Mouse (Mus musculus) CH12.LX (cell line): ENCODE data around the gene Zranb2. TPM values are rescaled to one million over a fixed set of nuclear protein-coding genes. Genes with fewer than 3 reads are reported as not detected.

Source experiments
- DNase-seq: peaks from one replicate; pipeline ENCODE4 v3.0.0-alpha.2; 2013; ENCODE audit errors: extremely low read depth
- H3K27ac ChIP-seq: 2 replicates; pipeline ENCODE4 v1.5.1; 2012; ENCODE audit warnings: low read depth, mild to moderate bottlenecking, control low read depth, moderate library complexity; ENCODE audit not compliant: insufficient read depth
- H3K27me3 ChIP-seq: replicated peaks from 2 replicates; pipeline ENCODE3; 2012; ENCODE audit warnings: inconsistent platforms
- H3K36me3 ChIP-seq, 2 experiments: replicated peaks in 1 of 2; 2 replicates each; pipeline versions ENCODE3 to v1.6.1; 2012; ENCODE audit warnings: inconsistent platforms in 1 of 2, low read length in 1 of 2, mild to moderate bottlenecking in 1 of 2, mixed read lengths in 1 of 2, moderate library complexity in 1 of 2; ENCODE audit not compliant: control insufficient read depth in 1 of 2, insufficient read depth in 1 of 2
- H3K4me1 ChIP-seq, 2 experiments: 2 replicates each; pipeline ENCODE4 v1.6.1; 2012; ENCODE audit warnings: inconsistent platforms in 1 of 2, moderate library complexity in 1 of 2; ENCODE audit not compliant: insufficient read depth in 2 of 2, control insufficient read depth in 1 of 2
- H3K4me2 ChIP-seq: 2 replicates; pipeline ENCODE4 v1.6.1; 2012; ENCODE audit warnings: low read depth, mild to moderate bottlenecking, control low read depth; ENCODE audit not compliant: poor library complexity, insufficient read depth, severe bottlenecking
- H3K4me3 ChIP-seq, 3 experiments: fragments of 150-350 bp in 1 of 3; sonication (generic) in 1 of 3; replicated peaks in 1 of 3; 2 replicates each; pipeline versions ENCODE3 to v1.5.1; 2011 to 2012; ENCODE audit warnings: low read depth in 2 of 3, low read length in 2 of 3, mild to moderate bottlenecking in 2 of 3, moderate library complexity in 2 of 3, control low read depth in 1 of 3, improper control_type of control experiment in 1 of 3, inconsistent platforms in 1 of 3, mixed read lengths in 1 of 3; ENCODE audit not compliant: poor library complexity in 1 of 3
- H3K79me2 ChIP-seq: replicated peaks from 2 replicates; pipeline ENCODE4 v1.6.1; 2012; ENCODE audit warnings: mild to moderate bottlenecking, moderate library complexity; ENCODE audit not compliant: control insufficient read depth, poor library complexity, insufficient read depth, severe bottlenecking; ENCODE audit errors: extremely low read depth
- H3K9ac ChIP-seq: 2 replicates; pipeline ENCODE4 v1.6.1; 2012; ENCODE audit warnings: low read depth, mild to moderate bottlenecking, control low read depth, moderate library complexity; ENCODE audit not compliant: insufficient read depth
- H3K9me3 ChIP-seq: replicated peaks from 2 replicates; pipeline ENCODE3; 2012; ENCODE audit warnings: low read length, inconsistent platforms, mixed read lengths
- BHLHE40 ChIP-seq: IDR thresholded peaks from 2 replicates; pipeline ENCODE4 v1.6.1; 2011; ENCODE audit warnings: mild to moderate bottlenecking, low read depth, low read length, improper control_type of control experiment
- CHD2 ChIP-seq: IDR thresholded peaks from 2 replicates; pipeline ENCODE4 v1.6.1; 2011; ENCODE audit warnings: low read length, improper control_type of control experiment
- CTCF ChIP-seq, 2 experiments: IDR thresholded peaks in 1 of 2; conservative IDR thresholded peaks in 1 of 2; 2 replicates each; pipeline ENCODE4 v1.5.1; 2011 to 2012; ENCODE audit warnings: low read depth in 2 of 2, low read length in 2 of 2, improper control_type of control experiment in 1 of 2, inconsistent platforms in 1 of 2, mild to moderate bottlenecking in 1 of 2, moderate library complexity in 1 of 2
- E2F4 ChIP-seq: IDR thresholded peaks from 2 replicates; pipeline ENCODE4 v1.6.1; 2011; ENCODE audit warnings: low read depth, low read length, improper control_type of control experiment; ENCODE audit not compliant: insufficient replicate concordance
- EP300 ChIP-seq: IDR thresholded peaks from 2 replicates; pipeline ENCODE4 v1.6.1; 2011; ENCODE audit warnings: low read length, improper control_type of control experiment
- ETS1 ChIP-seq: conservative IDR thresholded peaks from 2 replicates; pipeline ENCODE4 v1.6.1; 2012; ENCODE audit warnings: low read depth, mild to moderate bottlenecking, inconsistent platforms, low read length, improper control_type of control experiment, moderate library complexity
- HCFC1 ChIP-seq: IDR thresholded peaks from 2 replicates; pipeline ENCODE4 v1.6.1; 2012; ENCODE audit warnings: low read depth, mild to moderate bottlenecking, inconsistent platforms, low read length, improper control_type of control experiment
- IRF4 ChIP-seq: IDR thresholded peaks from 2 replicates; pipeline ENCODE4 v1.6.1; 2014; ENCODE audit warnings: low read depth, mild to moderate bottlenecking, inconsistent platforms, low read length, improper control_type of control experiment
- JUND ChIP-seq: conservative IDR thresholded peaks from 2 replicates; pipeline ENCODE4 v1.6.1; 2011; ENCODE audit warnings: low read depth, low read length, improper control_type of control experiment
- KAT2A ChIP-seq: IDR thresholded peaks from 2 replicates; pipeline ENCODE4 v1.6.1; 2012; ENCODE audit warnings: low read length, improper control_type of control experiment, inconsistent platforms; ENCODE audit not compliant: insufficient replicate concordance
- MEF2A ChIP-seq: IDR thresholded peaks from 2 replicates; pipeline ENCODE4 v1.6.1; 2014; ENCODE audit warnings: low read depth, mild to moderate bottlenecking, inconsistent platforms, low read length, improper control_type of control experiment, borderline replicate concordance
- MXI1 ChIP-seq: IDR thresholded peaks from 2 replicates; pipeline ENCODE4 v1.6.1; 2011; ENCODE audit warnings: mild to moderate bottlenecking, low read depth, low read length, improper control_type of control experiment
- MYC ChIP-seq: IDR thresholded peaks from 2 replicates; pipeline ENCODE4 v1.6.1; 2011; ENCODE audit warnings: low read depth, mild to moderate bottlenecking, improper control_type of control experiment, low read length
- NELFE ChIP-seq: IDR thresholded peaks from 2 replicates; pipeline ENCODE4 v1.6.1; 2011; ENCODE audit warnings: low read depth, low read length, improper control_type of control experiment
- PAX5 ChIP-seq: IDR thresholded peaks from 2 replicates; pipeline ENCODE4 v1.6.1; 2012; ENCODE audit warnings: low read length, inconsistent platforms, mixed read lengths
- POLR2A ChIP-seq: IDR thresholded peaks from 2 replicates; pipeline ENCODE4 v1.6.1; 2011; ENCODE audit warnings: low read depth, mild to moderate bottlenecking, improper control_type of control experiment, low read length
- POLR2AphosphoS2 ChIP-seq: IDR thresholded peaks from 2 replicates; pipeline ENCODE4 v1.6.1; 2011; ENCODE audit warnings: low read depth, low read length, improper control_type of control experiment
- RAD21 ChIP-seq: IDR thresholded peaks from 2 replicates; pipeline ENCODE4 v1.6.1; 2011; ENCODE audit warnings: low read depth, mild to moderate bottlenecking, low read length, improper control_type of control experiment, moderate library complexity
- RCOR1 ChIP-seq: conservative IDR thresholded peaks from 2 replicates; pipeline ENCODE4 v1.6.1; 2012; ENCODE audit warnings: low read depth, mild to moderate bottlenecking, inconsistent platforms, low read length, improper control_type of control experiment
- SIN3A ChIP-seq: IDR thresholded peaks from 2 replicates; pipeline ENCODE4 v1.6.1; 2012; ENCODE audit warnings: low read length, improper control_type of control experiment, inconsistent platforms
- UBTF ChIP-seq: IDR thresholded peaks from 2 replicates; pipeline ENCODE4 v1.6.1; 2012; ENCODE audit warnings: low read depth, mild to moderate bottlenecking, inconsistent platforms, low read length, improper control_type of control experiment, moderate library complexity
- ZMIZ1 ChIP-seq: IDR thresholded peaks from 2 replicates; pipeline ENCODE4 v1.6.1; 2012; ENCODE audit warnings: low read depth, mild to moderate bottlenecking, inconsistent platforms, low read length, improper control_type of control experiment
- ZNF384 ChIP-seq: IDR thresholded peaks from 2 replicates; pipeline ENCODE4 v1.6.1; 2012; ENCODE audit warnings: low read depth, low read length, improper control_type of control experiment, inconsistent platforms
- dilution Hi-C: fragments of 300-500 bp; cut with MboI; formaldehyde crosslinking; loops from 2 replicates; pipeline ENCODE4 v1.14.3; 2020; ENCODE audit warnings: low sequenced_read_pairs; ENCODE audit not compliant: extremely low pct_unique_long_range_greater_than_20kb, extremely low pct_ligation_motif_present
- in situ Hi-C: fragments of 300-500 bp; cut with MboI; formaldehyde crosslinking; loops from 3 replicates; pipeline ENCODE4 v1.14.3; 2019; ENCODE audit warnings: low sequenced_read_pairs, low pct_ligation_motif_present, low pct_unique_long_range_greater_than_20kb, mixed read lengths
- polyA plus RNA-seq: library from polyadenylated mRNA; unstranded; fragments of >175 nt; gene quantifications from 2 replicates; pipeline ENCODE4 v1.2.1, GENCODE M21; 2012; ENCODE audit warnings: low read depth; ENCODE audit not compliant: insufficient read length
- total RNA-seq, 2 experiments: library from RNA; depleted of rRNA; stranded (reverse); fragments of 300-350 nt in 1 of 2; fragments of >200 nt in 1 of 2; gene quantifications; 2 replicates each; pipeline ENCODE4 v1.2.3; 2012 to 2014

Zranb2 gene
- total and polyA plus RNA-seq, 3 experiments = 87.5 to 346 (median 240) TPM

DNA sequence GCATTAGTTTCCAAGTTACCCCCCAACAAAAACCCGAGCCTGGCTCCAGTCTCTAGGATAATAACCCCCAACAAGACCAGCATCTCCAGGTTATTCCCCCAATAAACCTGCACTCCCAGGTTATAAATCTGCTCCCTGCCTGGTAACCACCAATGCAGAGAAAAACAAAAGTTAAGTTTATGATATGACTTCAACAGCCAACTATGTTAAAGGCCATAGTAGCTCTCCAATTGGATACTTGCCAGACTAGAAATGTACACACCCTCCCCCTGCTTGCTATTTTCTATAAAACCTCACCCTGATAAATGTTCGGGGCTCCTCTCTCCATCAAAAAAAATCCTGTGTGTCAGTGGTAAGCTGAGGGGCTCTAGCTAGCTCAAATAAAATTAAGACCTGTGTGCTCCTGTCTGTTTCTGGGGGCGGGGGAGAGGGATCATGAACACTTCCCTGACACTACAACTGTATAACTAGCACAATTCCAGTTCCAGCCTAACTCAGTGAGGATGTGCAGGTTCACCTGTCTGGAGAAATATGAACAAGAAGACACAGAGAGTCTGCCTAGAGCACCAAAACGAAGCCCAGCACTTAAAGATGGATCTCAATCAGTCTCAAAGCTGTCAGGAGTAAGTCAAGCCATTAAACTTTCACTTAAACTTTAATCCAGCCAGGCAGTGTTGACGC lies 19.7 kb upstream of the Zranb2 start:
- Histone ChIP-seq H3K4me1 (peaks cover 0 to 11% of the 10 kb centered on the region in 2 experiments; a peak in 3 of 4 replicates), H3K79me2 (no peaks in the 10 kb centered on the region), H3K9ac (no peak overlapping the region), H3K4me3 (no peak overlapping the region), H3K27me3 (no peaks in the 10 kb centered on the region), H3K36me3 (no peaks in the 10 kb centered on the region), H3K4me2 (no peak overlapping the region), H3K9me3 (no peaks in the 10 kb centered on the region), H3K27ac (no peak overlapping the region)
- dilution Hi-C loops (no loop called here), in situ Hi-C loops (no loop called here)
- TF ChIP-seq RCOR1 (no peak), BHLHE40 (no peak), UBTF (no peak), SIN3A (no peak), JUND (no peak), ZNF384 (no peak), ETS1 (no peak), EP300 (no peak), NELFE (no peak), MXI1 (no peak), HCFC1 (no peak), IRF4 (no peak)
- DNase-seq = no peak

- peaks cover 0 to 11% of the 10 kb centered on the region in 2 experiments; a peak in 3 of 4 replicates for H3K4me1 ChIP-seq
- TF ChIP-seq POLR2AphosphoS2 (no peak), CHD2 (no peak), JUND (no peak), IRF4 (no peak), BHLHE40 (no peak), POLR2A (no peak), RAD21 (no peak), MXI1 (no peak), E2F4 (no peak), PAX5 (no peak), MYC (no peak), ZNF384 (no peak), CTCF (conservative IDR thresholded peaks at IDR 0.05 in 1 of 2, IDR thresholded peaks at IDR 0.05 in 1 of 2; ENCODE audit: low read depth in 2 of 2, low read length in 2 of 2) (no peak), SIN3A (no peak), ZMIZ1 (no peak), KAT2A (no peak), MEF2A (no peak)
- no peak overlapping the region for H3K27ac ChIP-seq
- no peaks in the 10 kb centered on the region for H3K9me3 ChIP-seq
- in situ Hi-C loops = loop anchor here (5.0 kb wide), 1 partner anchor 284 kb away; no protein-coding TSS in a partner anchor
- no peak overlapping the region for H3K4me2 ChIP-seq
- H3K36me3 ChIP-seq = no peaks in the 10 kb centered on the region
- H3K9ac ChIP-seq = no peak overlapping the region
- dilution Hi-C loops = no loop called here
- H3K79me2 ChIP-seq = no peaks in the 10 kb centered on the region
- no peak overlapping the region for H3K4me3 ChIP-seq
- no peak for DNase-seq
- H3K27me3 ChIP-seq = no peaks in the 10 kb centered on the region
These were observed 17.5 kb upstream of the Zranb2 start for GRCm38 (mm10) chr3:157516471-157516870.
